Mouse (Mus musculus) MEL (cell line): ENCODE results near the gene Bcl11b. TPM values are rescaled to one million over a fixed set of nuclear protein-coding genes. Genes with fewer than 3 reads are reported as not detected.

Source experiments
- DNase-seq: peaks from one replicate; pipeline ENCODE4 v3.0.0; 2011; ENCODE audit warnings: low read depth, low spot score
- H3K27ac ChIP-seq: 2 replicates; pipeline ENCODE4 v1.5.1; 2012; ENCODE audit warnings: low read depth, mild to moderate bottlenecking, control low read depth, low read length, moderate library complexity; ENCODE audit not compliant: control insufficient read depth
- H3K27me3 ChIP-seq, 2 experiments: fragments of 150-350 bp in 1 of 2; sonication (generic) in 1 of 2; 2 replicates each; pipeline ENCODE4 v1.6.1; 2012; ENCODE audit warnings: low read length in 2 of 2, mild to moderate bottlenecking in 2 of 2, improper control_type of control experiment in 1 of 2, moderate library complexity in 1 of 2; ENCODE audit not compliant: insufficient read depth in 2 of 2, control insufficient read depth in 1 of 2
- H3K36me3 ChIP-seq, 2 experiments: 2 replicates each; pipeline ENCODE4 v1.6.1; 2012 to 2014; ENCODE audit warnings: low read length in 2 of 2, improper control_type of control experiment in 1 of 2, inconsistent platforms in 1 of 2, mild to moderate bottlenecking in 1 of 2; ENCODE audit not compliant: insufficient read depth in 2 of 2, control insufficient read depth in 1 of 2
- H3K4me1 ChIP-seq, 2 experiments: fragments of 150-350 bp in 1 of 2; sonication (generic) in 1 of 2; 2 replicates each; pipeline ENCODE4 v1.6.1; 2012; ENCODE audit warnings: low read length in 2 of 2, improper control_type of control experiment in 1 of 2, mild to moderate bottlenecking in 1 of 2; ENCODE audit not compliant: insufficient read depth in 2 of 2, control insufficient read depth in 1 of 2
- H3K4me3 ChIP-seq, 2 experiments: fragments of 150-350 bp in 1 of 2; sonication (generic) in 1 of 2; 2 replicates each; pipeline ENCODE4 v1.5.1; 2012; ENCODE audit warnings: low read depth in 2 of 2, low read length in 2 of 2, mild to moderate bottlenecking in 2 of 2, moderate library complexity in 2 of 2, control low read depth in 1 of 2, improper control_type of control experiment in 1 of 2; ENCODE audit not compliant: control insufficient read depth in 1 of 2, insufficient read depth in 1 of 2
- H3K79me2 ChIP-seq: 2 replicates; pipeline ENCODE4 v1.6.1; 2012; ENCODE audit warnings: mild to moderate bottlenecking, low read length, moderate library complexity; ENCODE audit not compliant: control insufficient read depth, poor library complexity, insufficient read depth
- H3K9ac ChIP-seq: 2 replicates; pipeline ENCODE4 v1.6.1; 2012; ENCODE audit warnings: low read depth, mild to moderate bottlenecking, control low read depth, low read length, moderate library complexity; ENCODE audit not compliant: control insufficient read depth, poor library complexity, severe bottlenecking
- H3K9me3 ChIP-seq: fragments of 150-350 bp; sonication (generic); replicated peaks from 2 replicates; pipeline ENCODE4 v1.6.1; 2012; ENCODE audit warnings: mild to moderate bottlenecking, low read length, improper control_type of control experiment, moderate library complexity; ENCODE audit not compliant: insufficient read depth
- BHLHE40 ChIP-seq: IDR thresholded peaks from 2 replicates; pipeline ENCODE4 v1.6.1; 2012; ENCODE audit warnings: low read depth, mild to moderate bottlenecking, inconsistent platforms, low read length, improper control_type of control experiment, borderline replicate concordance
- CHD1 ChIP-seq: IDR thresholded peaks from 2 replicates; pipeline ENCODE4 v1.6.1; 2012; ENCODE audit warnings: low read depth, mild to moderate bottlenecking, inconsistent platforms, low read length, improper control_type of control experiment
- CHD2 ChIP-seq: IDR thresholded peaks from 2 replicates; pipeline ENCODE4 v1.6.1; 2011; ENCODE audit warnings: low read length, improper control_type of control experiment
- EP300 ChIP-seq, 2 experiments: IDR thresholded peaks; 2 replicates each; pipeline ENCODE4 v1.6.1; 2011; ENCODE audit warnings: improper control_type of control experiment in 2 of 2, low read length in 2 of 2, low read depth in 1 of 2, mild to moderate bottlenecking in 1 of 2
- ETS1 ChIP-seq: IDR thresholded peaks from 2 replicates; pipeline ENCODE4 v1.6.1; 2012; ENCODE audit warnings: low read depth, mild to moderate bottlenecking, inconsistent platforms, low read length, improper control_type of control experiment, moderate library complexity
- GABPA ChIP-seq: IDR thresholded peaks from 2 replicates; pipeline ENCODE4 v1.6.1; 2012; ENCODE audit warnings: low read depth, mild to moderate bottlenecking, inconsistent platforms, low read length, improper control_type of control experiment, moderate library complexity
- GATA1 ChIP-seq: IDR thresholded peaks from 2 replicates; pipeline ENCODE4 v1.6.1; 2011; ENCODE audit warnings: low read depth, low read length, improper control_type of control experiment
- JUND ChIP-seq: IDR thresholded peaks from 2 replicates; pipeline ENCODE4 v1.6.1; 2011; ENCODE audit warnings: low read depth, mild to moderate bottlenecking, improper control_type of control experiment, low read length
- MAFK ChIP-seq: IDR thresholded peaks from 2 replicates; pipeline ENCODE4 v1.6.1; 2011; ENCODE audit warnings: low read depth, mild to moderate bottlenecking, low read length, improper control_type of control experiment, borderline replicate concordance
- MAX ChIP-seq: IDR thresholded peaks from 2 replicates; pipeline ENCODE4 v1.6.1; 2011; ENCODE audit warnings: low read length, improper control_type of control experiment
- MAZ ChIP-seq: IDR thresholded peaks from 2 replicates; pipeline ENCODE4 v1.6.1; 2012; ENCODE audit warnings: low read depth, mild to moderate bottlenecking, inconsistent platforms, low read length, improper control_type of control experiment
- MEF2A ChIP-seq: IDR thresholded peaks from 2 replicates; pipeline ENCODE4 v1.6.1; 2014; ENCODE audit warnings: low read depth, mild to moderate bottlenecking, inconsistent platforms, low read length, improper control_type of control experiment; ENCODE audit not compliant: poor library complexity, insufficient replicate concordance, severe bottlenecking; ENCODE audit errors: extremely low read depth
- MXI1 ChIP-seq: IDR thresholded peaks from 2 replicates; pipeline ENCODE4 v1.6.1; 2011; ENCODE audit warnings: mild to moderate bottlenecking, low read depth, low read length, improper control_type of control experiment
- MYB ChIP-seq: IDR thresholded peaks from 2 replicates; pipeline ENCODE4 v1.6.1; 2011; ENCODE audit warnings: mild to moderate bottlenecking, low read depth, low read length, improper control_type of control experiment
- MYC ChIP-seq: IDR thresholded peaks from 2 replicates; pipeline ENCODE4 v1.6.1; 2011; ENCODE audit warnings: low read depth, mild to moderate bottlenecking, low read length, improper control_type of control experiment, moderate library complexity
- NELFE ChIP-seq: IDR thresholded peaks from 2 replicates; pipeline ENCODE4 v1.6.1; 2011; ENCODE audit warnings: low read depth, low read length, improper control_type of control experiment
- NRF1 ChIP-seq: IDR thresholded peaks from 2 replicates; pipeline ENCODE4 v1.6.1; 2014; ENCODE audit warnings: low read depth, mild to moderate bottlenecking, inconsistent platforms, low read length, improper control_type of control experiment, moderate library complexity; ENCODE audit not compliant: poor library complexity, insufficient read depth, severe bottlenecking
- POLR2A ChIP-seq, 2 experiments: IDR thresholded peaks; 2 replicates each; pipeline ENCODE4 v1.6.1; 2011 to 2012; ENCODE audit warnings: low read length in 2 of 2, mild to moderate bottlenecking in 2 of 2, control low read depth in 1 of 2, improper control_type of control experiment in 1 of 2, low read depth in 1 of 2, moderate library complexity in 1 of 2; ENCODE audit not compliant: control insufficient read depth in 1 of 2, insufficient read depth in 1 of 2, poor library complexity in 1 of 2
- POLR2AphosphoS5 ChIP-seq: IDR thresholded peaks from 2 replicates; pipeline ENCODE4 v1.6.1; 2012; ENCODE audit warnings: low read depth, borderline replicate concordance, mild to moderate bottlenecking, inconsistent platforms, low read length, moderate library complexity, mixed read lengths
- RCOR1 ChIP-seq: IDR thresholded peaks from 2 replicates; pipeline ENCODE4 v1.6.1; 2012; ENCODE audit warnings: low read depth, mild to moderate bottlenecking, inconsistent platforms, low read length, improper control_type of control experiment
- SIN3A ChIP-seq: IDR thresholded peaks from 2 replicates; pipeline ENCODE4 v1.6.1; 2012; ENCODE audit warnings: low read length, improper control_type of control experiment, inconsistent platforms
- SMC3 ChIP-seq: IDR thresholded peaks from 2 replicates; pipeline ENCODE4 v1.6.1; 2011; ENCODE audit warnings: low read depth, low read length, improper control_type of control experiment
- TBP ChIP-seq: IDR thresholded peaks from 2 replicates; pipeline ENCODE4 v1.8.0; 2011; ENCODE audit warnings: low read depth, low read length, improper control_type of control experiment
- TCF12 ChIP-seq: IDR thresholded peaks from 2 replicates; pipeline ENCODE4 v1.6.1; 2014; ENCODE audit warnings: low read depth, mild to moderate bottlenecking, inconsistent platforms, low read length, improper control_type of control experiment, moderate library complexity
- UBTF ChIP-seq: IDR thresholded peaks from 2 replicates; pipeline ENCODE4 v1.6.1; 2012; ENCODE audit warnings: low read depth, mild to moderate bottlenecking, inconsistent platforms, low read length, improper control_type of control experiment, moderate library complexity, borderline replicate concordance; ENCODE audit not compliant: insufficient read depth
- ZC3H11A ChIP-seq: IDR thresholded peaks from 2 replicates; pipeline ENCODE4 v1.6.1; 2012; ENCODE audit warnings: low read depth, mild to moderate bottlenecking, inconsistent platforms, low read length, improper control_type of control experiment
- ZKSCAN1 ChIP-seq: IDR thresholded peaks from 2 replicates; pipeline ENCODE4 v1.6.1; 2012; ENCODE audit warnings: low read depth, mild to moderate bottlenecking, inconsistent platforms, low read length, improper control_type of control experiment, moderate library complexity
- polyA plus RNA-seq, 2 experiments: library from polyadenylated mRNA; stranded (reverse) in 1 of 2; unstranded in 1 of 2; fragments of >175 nt in 1 of 2; fragments of >200 nt in 1 of 2; gene quantifications; 2 replicates each; pipeline versions ENCODE4 v1.2.1 to v1.2.4; 2012; ENCODE audit warnings: low replicate concordance in 2 of 2, low read depth in 1 of 2; ENCODE audit not compliant: insufficient read length in 2 of 2, insufficient read depth in 1 of 2, missing spikeins in 1 of 2
- total RNA-seq: library from RNA; depleted of rRNA; stranded (reverse); fragments of 300-350 nt; gene quantifications from 2 replicates; pipeline ENCODE4 v1.2.3, GENCODE M21; 2012

Gene Bcl11b
- total and polyA plus RNA-seq, 3 experiments = not detected

- H3K27me3 ChIP-seq = no peaks in the 10 kb centered on the region
- no peak for DNase-seq
- H3K4me3 ChIP-seq = no peak overlapping the region
- H3K4me1 ChIP-seq = no peaks in the 10 kb centered on the region
- no peaks in the 10 kb centered on the region for H3K36me3 ChIP-seq
- no peak overlapping the region for H3K9ac ChIP-seq
- no peak for TF ChIP-seq ZC3H11A
- no peak for TF ChIP-seq NELFE
- no peak for TF ChIP-seq EP300 (IDR thresholded peaks at IDR 0.05; ENCODE audit: low read depth in 1 of 2, low read length in 2 of 2)
- no peak for TF ChIP-seq CHD1
- TF ChIP-seq CHD2 = no peak
- no peak for TF ChIP-seq MAFK
- TF ChIP-seq JUND = no peak
- no peak for TF ChIP-seq SMC3
- no peak for TF ChIP-seq GATA1
- no peak for TF ChIP-seq MXI1
- TF ChIP-seq MYB = no peak
- TF ChIP-seq MYC = no peak
- TF ChIP-seq ETS1 = no peak
- no peak for TF ChIP-seq MAZ
- no peak for TF ChIP-seq UBTF
- TF ChIP-seq ZKSCAN1 = no peak
- TF ChIP-seq GABPA = no peak
- TF ChIP-seq MAX = no peak
- TF ChIP-seq SIN3A = no peak
- no peaks in the 10 kb centered on the region for H3K9me3 ChIP-seq
- no peak overlapping the region for H3K27ac ChIP-seq
- no peaks in the 10 kb centered on the region for H3K79me2 ChIP-seq
These were observed 24.6 kb downstream of the Bcl11b start for GRCm38 (mm10) chr12:107978736-107979255.

- Histone ChIP-seq H3K36me3 (no peaks in the 10 kb centered on the region), H3K9ac (no peak overlapping the region), H3K4me3 (no peak overlapping the region), H3K4me1 (no peaks in the 10 kb centered on the region), H3K79me2 (no peaks in the 10 kb centered on the region), H3K27ac (no peak overlapping the region), H3K9me3 (no peaks in the 10 kb centered on the region), H3K27me3 (no peaks in the 10 kb centered on the region)
- no peak for DNase-seq
- TF ChIP-seq MXI1 (no peak), TCF12 (no peak), TBP (no peak), MYB (no peak), RCOR1 (no peak), SMC3 (no peak), BHLHE40 (no peak), MAFK (no peak), POLR2A (IDR thresholded peaks at IDR 0.05; ENCODE audit: control insufficient read depth in 1 of 2, insufficient read depth in 1 of 2, low read depth in 1 of 2, low read length in 2 of 2, poor library complexity in 1 of 2) (no peak), NELFE (no peak), NRF1 (no peak), CHD1 (no peak), GATA1 (no peak), POLR2AphosphoS5 (no peak), SIN3A (no peak), MEF2A (no peak)
These were observed 25.3 kb downstream of the Bcl11b start for GRCm38 (mm10) chr12:107978063-107978462.
